Mouse (Mus musculus) embryonic facial prominence, embryonic 11.5 days (tissue): ENCODE results near the gene Ephb2. TPM values are rescaled to one million over a fixed set of nuclear protein-coding genes. Genes with fewer than 3 reads are reported as not detected.

Experiments
- ATAC-seq: fragments of 200-750 bp; cut with Nextera tagmentation; replicated peaks from 2 replicates; pipeline ENCODE4 v1.8.0; 2017; ENCODE audit warnings: low read depth; ENCODE audit not compliant: insufficient number of reproducible peaks, low FRiP score, low TSS enrichment
- DNase-seq: peaks from one replicate; pipeline ENCODE4 v3.0.0-alpha.2; 2015; ENCODE audit warnings: low spot score
- H3K27ac ChIP-seq: fragments of 300-500 bp; sonication (generic); replicated peaks from 2 replicates; pipeline ENCODE4 v1.5.1; 2014; ENCODE audit warnings: mild to moderate bottlenecking, low read depth, low read length, control low read depth
- H3K27me3 ChIP-seq: fragments of 300-500 bp; sonication (generic); 2 replicates; pipeline ENCODE4 v1.6.1; 2014; ENCODE audit warnings: mild to moderate bottlenecking, low read length, moderate library complexity, mixed read lengths; ENCODE audit not compliant: control insufficient read depth, insufficient read depth
- H3K36me3 ChIP-seq: fragments of 300-500 bp; sonication (generic); replicated peaks from 2 replicates; pipeline ENCODE4 v1.6.1; 2014; ENCODE audit warnings: low read depth, mild to moderate bottlenecking, low read length, moderate library complexity, mixed read lengths; ENCODE audit not compliant: control insufficient read depth, insufficient read depth
- H3K4me1 ChIP-seq: fragments of 300-500 bp; sonication (generic); 2 replicates; pipeline ENCODE4 v1.6.1; 2014; ENCODE audit warnings: low read length, mixed read lengths; ENCODE audit not compliant: control insufficient read depth, insufficient read depth
- H3K4me2 ChIP-seq: fragments of 300-500 bp; sonication (generic); 2 replicates; pipeline ENCODE4 v1.6.1; 2014; ENCODE audit warnings: low read depth, mild to moderate bottlenecking, control low read depth, low read length, moderate library complexity
- H3K4me3 ChIP-seq: fragments of 300-500 bp; sonication (generic); 2 replicates; pipeline ENCODE4 v1.5.1; 2014; ENCODE audit warnings: low read depth, low read length, control low read depth
- H3K9ac ChIP-seq: fragments of 300-500 bp; sonication (generic); replicated peaks from 2 replicates; pipeline ENCODE4 v1.6.1; 2014; ENCODE audit warnings: mild to moderate bottlenecking, control low read depth, low read length
- H3K9me3 ChIP-seq: fragments of 300-500 bp; sonication (generic); replicated peaks from 2 replicates; pipeline ENCODE4 v1.6.1; 2016; ENCODE audit warnings: mild to moderate bottlenecking, low read length, inconsistent platforms, mixed read lengths; ENCODE audit not compliant: control insufficient read depth
- WGBS: fragments of 180-500 bp; shearing (Covaris S2); extraction: QIAGEN DNeasy Blood & Tissue Kit; methylation state at CpG from one replicate; pipeline ENCODE4 v1.1.7; 2014; 5-methylcytosine and 5-hydroxymethylcytosine counted together
- polyA plus RNA-seq: library from polyadenylated mRNA; unstranded; fragments of >200 nt; fragmentation: Nextera tagmentation; extraction: Ambion mirVana; gene quantifications from 2 replicates; pipeline ENCODE4 v1.2.1, GENCODE M21; 2014

Gene Ephb2
- polyA plus RNA-seq, 1 experiment from 2014 or later, result 11.7 TPM

- WGBS, result 68% methylated on average over 4 of the region's 4 CpGs
- Histone ChIP-seq H3K27ac (no peak overlapping the region), H3K4me1 (no peaks in the 10 kb centered on the region), H3K36me3 (no peaks in the 10 kb centered on the region), H3K4me2 (no peak overlapping the region), H3K27me3 (no peaks in the 10 kb centered on the region), H3K9ac (no peak overlapping the region), H3K9me3 (no peaks in the 10 kb centered on the region), H3K4me3 (no peak overlapping the region)
- ATAC-seq, result no peak
- DNase-seq, result no peak
Observed at GRCm38 (mm10) chr4:136848565-136848964, 12.8 kb upstream of the Ephb2 start.

GRCm38 (mm10) chr4:136847166-136847565 is 11.4 kb upstream of the Ephb2 start:
- Histone ChIP-seq H3K27ac (no peak overlapping the region), H3K9me3 (no peaks in the 10 kb centered on the region), H3K36me3 (no peaks in the 10 kb centered on the region), H3K4me2 (no peak overlapping the region), H3K27me3 (no peaks in the 10 kb centered on the region), H3K4me1 (no peaks in the 10 kb centered on the region), H3K4me3 (no peak overlapping the region), H3K9ac (no peak overlapping the region)
- DNase-seq (no peak), ATAC-seq (no peak)
- 85% methylated on average over 6 of the region's 6 CpGs for WGBS

- Histone ChIP-seq H3K27me3 (no peaks in the 10 kb centered on the region), H3K4me1 (no peaks in the 10 kb centered on the region), H3K27ac (no peak overlapping the region), H3K36me3 (no peaks in the 10 kb centered on the region), H3K9ac (no peak overlapping the region), H3K4me2 (no peak overlapping the region), H3K9me3 (no peaks in the 10 kb centered on the region), H3K4me3 (no peak overlapping the region)
- WGBS, result 86% methylated on average over 10 of the region's 10 CpGs
- DNase-seq, result no peak
- ATAC-seq, result no peak
Observed at GRCm38 (mm10) chr4:136842802-136843201, 7.0 kb upstream of the Ephb2 start.

GRCm38 (mm10) chr4:136842033-136842432 is 6.2 kb upstream of the Ephb2 start:
- Histone ChIP-seq H3K27ac (no peak overlapping the region), H3K4me1 (no peaks in the 10 kb centered on the region; the same call in 1 of the 2 replicates), H3K9ac (no peak overlapping the region), H3K27me3 (no peaks in the 10 kb centered on the region), H3K36me3 (no peaks in the 10 kb centered on the region), H3K4me2 (no peak overlapping the region), H3K9me3 (no peaks in the 10 kb centered on the region), H3K4me3 (no peak overlapping the region)
- 88% methylated on average over 4 of the region's 4 CpGs for WGBS
- DNase-seq (no peak), ATAC-seq (no peak)

GRCm38 (mm10) chr4:136841056-136841455 is 5.3 kb upstream of the Ephb2 start:
- Histone ChIP-seq H3K9ac (no peak overlapping the region), H3K27ac (no peak overlapping the region)
- ATAC-seq, result peak; percentile 19

GRCm38 (mm10) chr4:136838462-136838861 is 2.7 kb upstream of the Ephb2 start:
- Histone ChIP-seq H3K4me1 (peaks cover 13% of the 10 kb centered on the region), H3K9ac (no peak overlapping the region), H3K9me3 (no peaks in the 10 kb centered on the region), H3K36me3 (no peaks in the 10 kb centered on the region), H3K27me3 (no peaks in the 10 kb centered on the region), H3K4me3 (no peak overlapping the region), H3K4me2 (no peak overlapping the region), H3K27ac (no peak overlapping the region)
- ATAC-seq (no peak), DNase-seq (no peak)
- 65% methylated on average over 9 of the region's 9 CpGs for whole genome bisulfite sequencing

More at GRCm38 (mm10) chr4:136841056-136841455, 5.3 kb upstream of the Ephb2 start:
- Histone ChIP-seq H3K36me3 (no peaks in the 10 kb centered on the region), H3K9me3 (no peaks in the 10 kb centered on the region), H3K4me3 (no peak overlapping the region), H3K4me1 (peaks cover 4% of the 10 kb centered on the region), H3K4me2 (no peak overlapping the region), H3K27me3 (no peaks in the 10 kb centered on the region)
- WGBS, result 12% methylated on average over 5 of the region's 5 CpGs
- DNase-seq, result peak; percentile 88

GRCm38 (mm10) chr4:136838026-136838425 is 2.2 kb upstream of the Ephb2 start:
- H3K27me3 ChIP-seq, result no peaks in the 10 kb centered on the region
- 81% methylated on average over 9 of the region's 9 CpGs for WGBS
- no peaks in the 10 kb centered on the region for H3K9me3 ChIP-seq
- no peak overlapping the region for H3K4me2 ChIP-seq
- no peak overlapping the region for H3K27ac ChIP-seq
- H3K4me1 ChIP-seq, result peaks cover 13% of the 10 kb centered on the region
- ATAC-seq, result no peak
- H3K36me3 ChIP-seq, result no peaks in the 10 kb centered on the region
- no peak overlapping the region for H3K9ac ChIP-seq
- no peak for DNase-seq
- no peak overlapping the region for H3K4me3 ChIP-seq

GRCm38 (mm10) chr4:136836387-136836931 is 671 bp upstream of the Ephb2 start:
- Histone ChIP-seq H3K9ac (peak overlapping the region; percentile 94), H3K36me3 (no peaks in the 10 kb centered on the region), H3K4me1 (peaks cover 13% of the 10 kb centered on the region), H3K27me3 (no peaks in the 10 kb centered on the region), H3K27ac (peak overlapping the region; percentile 94), H3K4me2 (peak overlapping the region; percentile 98), H3K9me3 (no peaks in the 10 kb centered on the region), H3K4me3 (peak overlapping the region; percentile 92)
- WGBS, result under 1% methylated on average over 26 of the region's 27 CpGs
- ATAC-seq (peak; percentile 61), DNase-seq (peak; percentile 70)
